Mouse (Mus musculus) fibroblast of lung, adult 2 months (primary cell): Measurements from ENCODE around the gene Gpr62.
"Not testable (repeated sequence)": the region's sequence is repeated elsewhere in the genome, so short reads cannot be mapped to it uniquely, and the experiment has no call there.

Experiments used
- DNase-seq: peaks from one replicate; pipeline ENCODE4 v3.0.0-alpha.2; 2011; ENCODE audit warnings: low read depth

Gpr62 gene

GRCm38 (mm10) chr9:106465571-106466200 is at the start of gene Gpr62:
TSS of gene Gpr62 (minus strand) at chr9:106465938.
- no peak for DNase-seq

DNA sequence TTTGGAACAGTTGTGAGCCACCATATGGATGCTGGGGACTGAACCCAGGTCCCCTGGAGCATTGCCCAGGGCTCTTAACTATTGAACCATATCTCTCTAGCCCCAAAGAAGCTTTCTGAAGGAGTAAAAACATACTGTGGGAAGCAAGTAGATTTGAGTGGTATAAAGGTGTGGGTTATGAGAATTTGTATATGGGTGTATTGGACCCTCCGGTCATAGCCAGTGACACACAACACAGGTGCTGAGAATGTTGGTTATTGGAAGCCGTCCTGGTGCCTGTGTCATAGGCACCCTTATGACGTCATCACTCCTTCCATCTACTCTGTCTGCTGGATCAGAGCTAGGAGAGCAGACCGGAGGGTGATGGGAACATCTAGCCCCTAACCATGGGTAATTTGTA is 48.5 kb upstream of the Gpr62 start, which contains the start of gene Iqcf5:
Iqcf5 (plus strand) TSS at position 301 of the 400 bp plus-strand sequence.
- DNase-seq, result no peak

DNA sequence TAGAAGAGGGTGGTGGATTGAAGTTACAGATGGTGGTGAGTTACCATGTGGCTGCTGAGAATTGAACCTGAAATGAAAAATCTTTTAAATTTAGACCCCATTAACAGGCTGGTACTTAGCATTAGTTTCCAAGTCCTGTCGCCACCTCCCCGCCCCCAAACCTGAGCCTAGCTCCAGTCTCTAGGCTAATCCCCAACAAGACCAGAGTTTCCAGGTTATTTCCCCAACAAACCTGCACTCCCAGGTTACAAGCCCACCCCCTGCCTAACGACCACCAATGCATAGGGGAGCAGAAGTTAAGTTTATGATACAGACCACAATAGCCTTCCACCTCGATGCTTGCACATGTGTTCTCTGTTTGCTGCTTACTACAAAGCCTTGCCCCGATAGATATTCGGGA is 47.8 kb upstream of the Gpr62 start:
- DNase-seq, result no peak

GRCm38 (mm10) chr9:106512729-106513450 is 47.2 kb upstream of the Gpr62 start:
- no peak for DNase-seq

- DNase-seq, result no peak
Observed at GRCm38 (mm10) chr9:106509356-106509755, 43.6 kb upstream of the Gpr62 start.

DNA sequence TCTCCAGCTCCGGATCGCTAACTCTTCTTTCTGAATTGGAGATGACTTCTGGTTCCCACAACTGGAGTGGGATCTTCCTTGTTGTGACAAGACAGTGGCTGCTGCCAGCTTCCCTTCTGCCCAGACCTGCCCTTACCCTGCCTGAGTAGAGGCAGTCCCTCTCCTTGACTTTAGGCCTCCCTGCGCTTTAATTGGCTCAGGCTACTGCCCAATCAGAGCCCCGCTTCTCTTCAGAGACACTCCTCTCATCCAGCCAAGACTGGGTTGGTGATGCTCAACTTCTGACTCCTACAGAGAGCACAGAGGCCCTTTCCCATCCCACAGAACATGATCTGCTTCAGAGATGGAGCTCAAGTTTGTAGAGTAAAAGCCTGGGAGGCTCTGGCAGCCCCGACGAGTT is 38.5 kb upstream of the Gpr62 start:
- no peak for DNase-seq

DNA sequence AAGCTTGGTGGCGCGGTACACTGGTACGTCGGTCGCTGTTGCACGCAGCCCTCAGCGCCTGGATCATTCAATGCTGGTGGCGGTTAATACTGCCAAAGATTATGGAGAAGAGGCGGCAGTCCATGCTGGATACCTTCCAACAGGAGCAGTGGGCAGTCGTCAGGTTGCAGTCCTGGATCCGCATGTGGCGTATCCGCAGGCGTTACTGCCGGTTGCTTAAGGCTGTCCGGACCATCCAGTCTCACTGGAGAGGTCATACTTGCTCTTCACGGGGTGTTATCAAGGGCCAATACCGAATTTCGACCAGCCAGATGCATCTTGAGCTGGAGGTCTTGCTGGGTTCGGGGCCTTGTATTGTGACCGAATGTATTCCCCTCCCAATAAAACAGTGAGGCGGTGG is 36.1 kb upstream of the Gpr62 start:
- no peak for DNase-seq

DNA sequence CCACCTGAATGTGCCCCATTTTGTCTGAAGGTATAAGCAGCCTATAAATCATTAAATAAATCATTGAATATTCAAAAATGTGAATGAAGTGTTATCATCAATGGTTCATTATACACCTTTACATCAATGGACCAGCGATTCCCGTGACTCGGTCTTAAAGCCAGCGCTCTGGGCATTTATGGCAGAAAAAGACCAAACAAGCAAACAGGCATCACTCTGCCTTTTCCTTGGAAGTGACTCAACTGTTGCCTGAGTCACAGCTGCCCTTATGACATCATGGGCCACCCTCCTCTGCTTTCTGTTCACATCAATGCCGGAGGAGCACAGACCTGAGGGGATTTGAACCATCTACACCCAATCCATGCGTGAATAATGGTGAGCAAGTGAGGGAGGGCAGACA is 33.9 kb upstream of the Gpr62 start, which contains the start of gene Iqcf1:
Iqcf1 (plus strand) TSS at position 301 of the 400 bp plus-strand sequence.
- no peak for DNase-seq

GRCm38 (mm10) chr9:106487602-106488001 is 21.9 kb upstream of the Gpr62 start:
- not testable (repeated sequence) for DNase-seq

- DNase-seq, result no peak
Observed at GRCm38 (mm10) chr9:106485076-106485475, 19.3 kb upstream of the Gpr62 start.

- no peak for DNase-seq
Observed at GRCm38 (mm10) chr9:106483606-106484005, 17.9 kb upstream of the Gpr62 start.

DNA sequence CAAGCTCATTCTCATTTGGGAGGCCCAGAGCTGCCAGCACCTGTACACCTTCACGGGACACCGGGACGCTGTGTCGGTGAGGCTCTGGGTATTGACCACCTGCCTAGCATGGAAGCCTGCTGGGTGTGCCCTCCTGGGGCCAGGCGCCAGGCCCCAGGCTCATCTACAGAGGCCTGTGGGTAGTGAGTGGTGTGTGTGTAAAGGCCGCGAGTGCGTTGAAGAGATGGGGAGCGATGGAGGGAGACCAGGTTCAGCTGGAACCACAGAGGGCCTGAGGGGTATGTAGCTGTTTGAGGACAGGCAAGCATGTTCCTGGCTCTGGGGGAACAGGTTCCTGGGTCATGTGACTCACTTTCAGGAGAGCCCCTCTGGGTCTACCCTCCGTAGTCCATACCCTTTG is 17.4 kb upstream of the Gpr62 start:
- DNase-seq, result no peak

DNA sequence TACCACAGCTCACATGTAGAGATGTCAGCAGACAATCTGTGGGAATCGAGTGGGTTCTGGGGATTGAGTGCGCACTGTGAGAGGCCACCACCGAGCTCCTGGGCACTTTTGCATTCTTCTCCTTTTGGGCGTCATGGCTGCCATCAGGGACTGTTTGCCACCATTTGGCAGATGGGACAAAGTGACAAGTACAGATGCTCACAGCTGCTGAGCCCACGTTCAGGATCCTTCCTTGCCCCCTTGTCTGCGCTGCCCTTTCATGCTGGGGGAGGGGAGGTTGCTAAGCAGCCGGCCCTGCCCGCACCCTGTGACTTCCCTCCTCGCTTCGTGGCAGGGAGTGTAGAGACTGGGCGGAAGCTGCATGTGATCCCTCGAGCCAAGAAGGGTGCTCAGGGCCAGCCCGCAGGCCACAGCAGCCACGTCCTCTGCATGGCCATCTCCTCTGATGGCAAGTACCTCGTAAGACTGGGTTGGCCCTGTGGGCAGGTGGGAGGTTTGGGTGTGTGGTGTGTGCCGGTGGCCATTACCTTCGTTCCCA is 16.9 kb upstream of the Gpr62 start:
- no peak for DNase-seq

GRCm38 (mm10) chr9:106481676-106482075 is 15.9 kb upstream of the Gpr62 start:
- DNase-seq, result no peak

DNA sequence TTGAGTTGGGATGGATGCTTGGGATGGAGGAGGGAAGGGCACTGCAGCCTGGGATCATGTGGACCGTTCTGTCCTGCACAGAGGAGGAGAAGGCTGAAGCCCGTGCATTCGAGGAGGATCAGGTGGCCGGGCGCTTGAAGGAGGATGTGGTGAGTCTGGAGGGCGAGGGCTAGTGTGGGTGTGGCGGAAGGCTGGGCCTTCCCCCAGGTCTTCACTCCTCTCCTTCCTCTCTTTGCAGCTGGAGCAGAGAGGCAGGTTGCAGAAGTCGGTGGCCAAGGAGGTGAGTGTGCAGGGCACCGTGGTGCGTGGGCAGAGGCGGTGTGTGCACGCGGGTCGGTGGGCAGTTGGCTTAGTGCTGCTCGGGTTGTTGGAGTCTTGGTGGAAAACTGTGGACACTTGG is 15.3 kb upstream of the Gpr62 start:
- no peak for DNase-seq

GRCm38 (mm10) chr9:106480541-106480940 is 14.8 kb upstream of the Gpr62 start:
- DNase-seq, result no peak

DNA sequence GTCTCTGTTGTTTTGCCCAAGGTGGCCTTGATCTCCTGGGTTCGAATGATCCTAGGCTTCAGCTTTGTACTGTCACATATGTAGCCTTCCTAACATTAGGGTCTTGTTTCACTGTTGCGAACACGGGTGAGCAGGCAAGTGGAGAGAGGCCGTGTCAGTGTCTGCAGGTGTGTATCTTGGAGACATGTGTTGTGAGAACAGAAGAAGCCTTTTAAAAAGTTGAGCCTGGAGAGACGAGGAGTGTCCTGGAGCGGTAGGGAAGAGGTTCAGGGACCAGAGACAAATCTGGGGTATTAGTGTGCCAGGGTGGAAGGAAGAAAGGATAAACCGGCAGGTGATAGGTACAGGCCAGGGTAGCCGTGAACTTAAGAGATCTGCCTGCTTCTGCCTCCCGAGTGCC is 12.4 kb upstream of the Gpr62 start:
- no peak for DNase-seq

- DNase-seq, result no peak
Observed at GRCm38 (mm10) chr9:106477649-106478048, 11.9 kb upstream of the Gpr62 start.

DNA sequence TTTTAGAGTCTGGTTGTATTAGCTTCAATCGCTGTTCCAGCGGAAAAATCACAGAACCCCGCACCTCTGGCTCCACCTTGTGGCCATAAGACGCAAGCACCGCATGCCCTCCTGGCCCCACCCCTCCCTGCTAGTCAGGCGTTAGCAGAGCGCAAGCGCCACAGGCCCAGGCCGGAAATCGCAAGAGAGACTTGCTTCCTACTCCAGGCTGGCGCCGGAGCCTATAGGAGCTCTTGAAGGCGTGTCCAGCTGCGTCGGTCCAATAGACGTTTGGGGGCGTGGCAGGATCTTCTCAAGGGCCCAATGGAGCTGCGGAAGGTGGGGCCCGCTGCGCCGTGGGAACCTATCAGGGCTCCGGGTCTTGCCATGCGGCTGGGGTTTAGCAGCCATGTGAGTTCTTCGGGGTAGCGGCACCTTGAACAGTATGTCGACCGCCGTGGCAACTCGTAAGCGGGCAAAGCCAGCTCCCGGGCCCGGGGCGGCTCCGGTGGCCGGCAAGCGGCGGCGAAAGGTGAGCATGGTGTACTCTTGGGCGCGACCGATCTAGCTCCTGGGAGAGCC is 11.3 kb upstream of the Gpr62 start, which contains the start of gene Parp3:
Parp3 (minus strand) TSS at position 26 of the 561 bp plus-strand sequence.
- DNase-seq, result peak; percentile 99

GRCm38 (mm10) chr9:106476002-106476923 is 10.5 kb upstream of the Gpr62 start:
- DNase-seq, result peak; percentile 91

- no peak for DNase-seq
Observed at GRCm38 (mm10) chr9:106475663-106476001, 9.9 kb upstream of the Gpr62 start, which contains the start of gene Rrp9. TSS of gene Rrp9 (plus strand) at chr9:106475963.

GRCm38 (mm10) chr9:106475046-106475445 is 9.3 kb upstream of the Gpr62 start:
- DNase-seq, result no peak
